Mouse (Mus musculus) hindbrain, embryonic 10.5 days (tissue): ENCODE measurements at regions not wholly inside any gene's neighbourhood (a gene's known extent, or its start where the extent isn't known, plus 50 kb on each side); places are given as distances from the start of the nearest gene placed in this dataset.

Source experiments
- DNase-seq: peaks from one replicate; pipeline ENCODE4 v3.0.0-alpha.2; 2017; ENCODE audit warnings: low spot score
- H3K27ac ChIP-seq: fragments of 300-500 bp; sonication (generic); 2 replicates; pipeline ENCODE4 v1.5.1; 2016; ENCODE audit warnings: mild to moderate bottlenecking, moderate library complexity
- H3K27me3 ChIP-seq: fragments of 300-500 bp; sonication (generic); 2 replicates; pipeline ENCODE4 v1.6.1; 2016; ENCODE audit warnings: mild to moderate bottlenecking; ENCODE audit not compliant: poor library complexity, insufficient read depth, severe bottlenecking
- H3K36me3 ChIP-seq: fragments of 300-500 bp; sonication (generic); 2 replicates; pipeline ENCODE4 v1.6.1; 2016; ENCODE audit warnings: mild to moderate bottlenecking, moderate library complexity
- H3K4me1 ChIP-seq: fragments of 300-500 bp; sonication (generic); replicated peaks from 2 replicates; pipeline ENCODE4 v1.6.1; 2016; ENCODE audit warnings: mild to moderate bottlenecking
- H3K4me3 ChIP-seq: fragments of 300-500 bp; sonication (generic); 2 replicates; pipeline ENCODE4 v1.5.1; 2016; ENCODE audit warnings: mild to moderate bottlenecking, moderate library complexity
- H3K9me3 ChIP-seq: fragments of 300-500 bp; sonication (generic); 2 replicates; pipeline ENCODE4 v1.6.1; 2016; ENCODE audit warnings: mild to moderate bottlenecking, moderate library complexity
- WGBS: fragments of 180-500 bp; shearing (Covaris S2); methylation state at CpG from one replicate; pipeline ENCODE4 v1.1.7; 2016; 5-methylcytosine and 5-hydroxymethylcytosine counted together

DNA sequence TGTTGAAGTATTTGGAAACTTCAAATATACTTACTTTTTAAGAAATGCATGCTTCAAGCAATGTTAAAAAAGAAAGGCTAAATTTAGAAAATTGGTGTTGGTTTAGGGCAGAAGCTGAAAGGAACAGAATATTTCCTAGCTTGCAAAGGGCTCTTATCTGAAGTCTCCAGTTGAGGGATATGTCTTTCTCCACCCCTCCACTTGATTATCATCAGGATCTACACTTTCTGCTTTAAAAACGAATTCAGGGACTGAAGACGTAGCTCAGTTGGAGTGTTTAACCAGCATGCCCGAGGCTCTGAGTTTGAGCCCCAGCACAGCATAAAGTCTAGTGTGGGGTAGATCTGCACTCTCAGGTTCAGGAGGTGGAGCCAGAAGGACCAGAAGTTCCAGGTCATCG lies 144.9 kb upstream of the Syt6 start:
- 0 out of 2 replicates have a peak, but pooled peaks cover 4% of the 10 kb centered on the region for H3K4me1 ChIP-seq
- no peak for DNase-seq
- no peak overlapping the region for H3K27ac ChIP-seq
- WGBS: 85% methylated on average over 4 of the region's 4 CpGs
- no peaks in the 10 kb centered on the region for H3K27me3 ChIP-seq
- H3K4me3 ChIP-seq: no peak overlapping the region
- no peaks in the 10 kb centered on the region for H3K9me3 ChIP-seq
- H3K36me3 ChIP-seq: no peaks in the 10 kb centered on the region

DNA sequence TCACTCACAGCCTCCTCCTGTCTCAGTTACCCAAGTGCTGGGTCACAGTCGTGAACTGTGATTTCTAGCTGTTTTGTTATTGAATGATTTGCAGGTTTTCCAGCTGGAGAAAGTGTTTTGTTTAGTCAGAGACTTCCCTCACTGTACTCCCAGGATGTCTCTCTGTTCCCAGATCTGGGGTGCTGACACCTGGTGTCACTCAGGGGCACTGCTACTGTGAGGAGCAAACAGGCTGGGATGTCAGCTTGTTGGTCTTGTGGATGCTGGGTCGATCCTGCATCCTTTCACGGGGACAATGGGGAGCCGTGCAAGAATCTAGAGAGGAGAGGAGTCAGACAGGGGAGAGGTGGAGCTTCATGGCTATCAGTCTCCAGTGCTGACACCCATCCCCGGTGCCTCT lies 142.8 kb upstream of the Syt6 start:
- no peaks in the 10 kb centered on the region for H3K27me3 ChIP-seq
- DNase-seq: no peak
- H3K4me3 ChIP-seq: no peak overlapping the region
- WGBS: 40% methylated on average over 5 of the region's 5 CpGs
- H3K36me3 ChIP-seq: no peaks in the 10 kb centered on the region
- H3K4me1 ChIP-seq: 0 out of 2 replicates have a peak, but pooled peaks cover 4% of the 10 kb centered on the region
- no peak overlapping the region for H3K27ac ChIP-seq
- no peaks in the 10 kb centered on the region for H3K9me3 ChIP-seq

DNA sequence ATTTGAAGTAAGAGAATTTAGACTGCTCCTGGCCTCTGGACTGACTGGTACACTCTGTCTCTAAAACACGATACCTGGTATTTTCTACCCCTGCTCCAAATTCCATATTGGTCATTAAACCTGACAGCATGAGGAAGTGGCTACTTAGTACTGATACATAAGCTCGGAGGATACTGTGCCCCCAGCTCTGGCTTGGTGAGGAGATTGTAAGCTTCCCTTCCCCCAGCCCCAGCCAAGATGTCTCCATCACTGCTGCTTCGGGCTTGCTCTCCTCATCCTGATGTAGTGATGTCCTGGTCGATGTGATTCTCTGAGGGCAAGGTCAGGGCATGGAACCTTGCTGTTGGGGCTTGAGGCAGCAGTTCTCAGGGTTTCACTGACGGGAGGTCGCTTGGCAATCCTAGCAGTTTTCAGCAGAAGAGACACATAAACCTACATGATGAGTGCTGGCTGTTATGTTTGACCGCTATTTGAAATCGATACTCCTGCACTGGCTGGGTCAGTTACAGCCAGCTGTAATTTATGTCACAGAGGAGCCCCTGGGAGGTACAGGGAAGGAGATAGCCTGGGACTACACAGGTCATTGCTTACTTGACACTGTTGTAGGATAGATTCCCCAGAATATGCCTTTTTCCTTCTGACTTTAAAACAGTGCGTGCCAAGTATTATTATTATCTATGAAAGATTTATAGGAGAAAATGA lies 138.0 kb upstream of the Syt6 start:
- H3K27ac ChIP-seq: no peak overlapping the region
- no peaks in the 10 kb centered on the region for H3K27me3 ChIP-seq
- H3K4me1 ChIP-seq: peaks cover 7% of the 10 kb centered on the region; the same call in 1 of the 2 replicates
- H3K9me3 ChIP-seq: no peaks in the 10 kb centered on the region
- 79% methylated on average over 9 of the region's 9 CpGs for WGBS
- DNase-seq: no peak
- no peak overlapping the region for H3K4me3 ChIP-seq
- no peaks in the 10 kb centered on the region for H3K36me3 ChIP-seq

DNA sequence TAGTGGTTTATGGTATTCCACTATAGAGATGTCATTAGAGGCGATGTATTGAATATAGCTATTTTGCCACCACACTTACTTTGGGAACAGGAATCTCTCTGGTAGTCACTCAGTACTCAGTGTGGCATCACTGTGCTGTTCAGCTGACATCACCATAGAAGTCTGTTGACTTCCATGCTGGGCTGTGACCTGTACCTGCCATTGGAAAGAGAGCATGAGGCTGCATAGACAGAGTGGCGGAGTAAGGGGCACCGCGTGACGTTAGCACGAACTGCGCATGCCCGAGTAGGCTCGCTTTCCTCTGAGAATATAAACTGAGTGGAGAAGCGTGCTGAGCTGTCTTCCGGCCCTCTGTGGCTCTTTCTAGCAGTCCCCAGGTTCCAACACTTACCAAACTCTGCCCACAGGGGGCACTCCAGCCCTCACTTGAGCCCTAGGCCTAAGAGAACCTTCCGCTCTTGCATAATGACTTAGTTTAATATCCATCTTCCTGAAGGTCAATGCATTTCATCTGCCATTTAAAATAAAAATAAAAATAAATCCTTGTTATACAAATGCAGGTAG lies 136.2 kb upstream of the Syt6 start:
- Histone ChIP-seq H3K27ac (no peak overlapping the region), H3K4me1 (peaks cover 5% of the 10 kb centered on the region; the same call in 1 of the 2 replicates), H3K36me3 (no peaks in the 10 kb centered on the region), H3K9me3 (no peaks in the 10 kb centered on the region), H3K4me3 (no peak overlapping the region), H3K27me3 (no peaks in the 10 kb centered on the region)
- DNase-seq: peak; percentile 63
- WGBS: 45% methylated on average over 12 of the region's 12 CpGs

DNA sequence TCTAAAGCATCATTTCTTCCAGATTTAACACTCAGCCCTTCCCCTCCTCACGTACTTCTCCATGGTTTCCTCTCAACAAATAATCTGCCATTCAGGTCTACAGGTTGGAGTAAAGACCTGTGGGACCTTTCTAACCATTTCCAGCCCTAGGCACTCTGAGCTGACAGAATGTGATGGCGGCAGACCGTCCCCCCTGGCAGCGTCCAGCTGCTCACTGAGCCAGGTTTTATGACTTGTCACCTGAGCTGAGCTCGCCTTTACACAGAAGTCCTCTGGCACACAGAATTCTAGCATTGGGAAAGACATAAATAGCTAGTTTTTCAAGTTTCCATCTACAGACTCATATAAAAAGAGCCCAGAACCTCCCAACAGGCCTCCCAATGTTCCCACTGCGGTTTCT lies 131.8 kb upstream of the Syt6 start:
- Histone ChIP-seq H3K4me1 (peaks cover 5% of the 10 kb centered on the region; the same call in 1 of the 2 replicates), H3K9me3 (no peaks in the 10 kb centered on the region), H3K27me3 (no peaks in the 10 kb centered on the region), H3K4me3 (no peak overlapping the region), H3K27ac (no peak overlapping the region), H3K36me3 (no peaks in the 10 kb centered on the region)
- DNase-seq: no peak
- WGBS: 77% methylated on average over 6 of the region's 6 CpGs

DNA sequence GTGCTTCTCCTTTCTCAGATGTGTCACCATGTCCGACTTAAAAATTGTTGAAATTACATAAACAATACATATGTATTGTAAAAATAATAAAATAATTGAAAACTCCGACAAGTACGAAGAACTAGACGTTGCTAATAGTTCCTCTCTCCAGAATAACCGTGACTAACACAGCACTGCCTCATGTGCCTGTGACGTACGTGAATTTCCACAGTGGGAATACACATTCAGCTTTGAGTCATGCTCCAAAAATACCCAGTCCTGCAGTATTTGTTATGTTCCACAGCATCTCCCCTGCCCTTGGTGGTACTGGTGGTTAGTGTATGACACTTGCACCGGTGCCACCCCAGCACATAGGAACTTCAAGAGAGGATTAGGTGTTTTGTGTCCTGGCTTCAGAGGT lies 129.2 kb upstream of the Syt6 start:
- no peaks in the 10 kb centered on the region for H3K36me3 ChIP-seq
- WGBS: 90% methylated on average over 8 of the region's 8 CpGs
- no peaks in the 10 kb centered on the region for H3K27me3 ChIP-seq
- no peak overlapping the region for H3K4me3 ChIP-seq
- no peak for DNase-seq
- H3K4me1 ChIP-seq: 0 out of 2 replicates have a peak, but pooled peaks cover 5% of the 10 kb centered on the region
- H3K9me3 ChIP-seq: no peaks in the 10 kb centered on the region
- no peak overlapping the region for H3K27ac ChIP-seq

DNA sequence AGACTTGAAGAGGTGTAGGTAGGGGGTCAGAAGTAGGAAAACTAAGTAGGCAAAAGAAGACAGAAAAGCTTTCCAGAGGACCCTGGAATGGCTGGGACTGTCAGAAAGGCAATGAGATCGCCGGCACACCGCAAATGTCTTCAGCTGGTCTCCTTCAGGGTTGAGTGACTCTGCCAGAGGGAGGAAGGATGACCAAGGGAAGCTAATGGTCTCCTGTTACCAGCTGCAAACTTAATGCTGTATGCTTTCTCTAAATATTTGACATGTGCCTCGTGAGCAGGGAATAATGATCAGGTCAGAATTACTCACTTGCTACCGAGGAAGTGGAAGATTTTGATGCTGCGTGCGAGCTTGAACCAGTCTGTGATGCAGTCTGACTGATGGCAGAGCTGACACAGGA lies 125.2 kb upstream of the Syt6 start:
- H3K4me1 ChIP-seq: 0 out of 2 replicates have a peak, but pooled peaks cover 2% of the 10 kb centered on the region
- H3K36me3 ChIP-seq: no peaks in the 10 kb centered on the region
- no peaks in the 10 kb centered on the region for H3K9me3 ChIP-seq
- H3K4me3 ChIP-seq: no peak overlapping the region
- H3K27ac ChIP-seq: no peak overlapping the region
- DNase-seq: no peak
- no peaks in the 10 kb centered on the region for H3K27me3 ChIP-seq
- 68% methylated on average over 7 of the region's 7 CpGs for WGBS

DNA sequence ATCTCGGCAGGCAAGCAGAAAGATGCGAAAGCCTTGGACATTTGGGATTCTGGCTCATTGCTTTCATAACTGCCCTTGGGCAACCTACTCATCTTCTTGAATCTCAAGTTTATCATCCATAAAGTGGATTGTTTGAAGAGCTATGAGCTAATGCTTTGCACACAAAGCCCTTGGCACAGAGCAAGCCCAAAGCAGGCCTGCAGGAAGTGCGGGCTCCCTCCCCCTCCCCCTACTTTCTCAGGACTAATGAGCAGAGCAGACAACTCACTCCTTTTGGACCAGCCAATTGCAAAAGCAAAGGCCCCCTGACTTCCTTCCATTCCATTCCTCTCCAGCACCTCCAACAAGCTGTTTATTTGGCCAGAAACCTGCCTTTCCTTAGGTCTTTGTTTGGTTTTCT lies 123.1 kb upstream of the Syt6 start:
- no peaks in the 10 kb centered on the region for H3K36me3 ChIP-seq
- H3K27ac ChIP-seq: no peak overlapping the region
- H3K9me3 ChIP-seq: no peaks in the 10 kb centered on the region
- H3K4me1 ChIP-seq: 0 out of 2 replicates have a peak, but pooled peaks cover 2% of the 10 kb centered on the region
- no peak for DNase-seq
- WGBS: 86% methylated on average over 3 of the region's 3 CpGs
- H3K27me3 ChIP-seq: no peaks in the 10 kb centered on the region
- H3K4me3 ChIP-seq: no peak overlapping the region

DNA sequence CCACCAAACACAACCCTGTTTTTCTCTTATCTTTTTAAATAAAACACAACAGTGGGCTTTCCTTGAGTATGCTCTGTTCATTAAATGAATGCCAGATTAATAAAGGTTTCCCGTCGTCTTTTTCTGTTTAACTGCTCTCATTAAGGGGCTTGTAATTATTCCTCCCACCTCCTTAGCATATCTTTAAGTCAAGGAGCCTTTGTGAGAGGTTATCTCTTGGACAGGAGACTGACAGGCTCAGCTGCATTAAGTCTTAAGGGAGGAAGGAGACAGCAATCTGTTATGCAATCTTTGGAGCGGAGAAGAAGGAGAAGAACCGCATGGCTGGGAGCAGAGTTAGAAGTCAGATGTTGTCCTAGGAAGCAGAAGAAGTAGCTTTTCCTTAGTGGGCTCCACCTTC lies 111.3 kb upstream of the Syt6 start:
- H3K9me3 ChIP-seq: no peaks in the 10 kb centered on the region
- WGBS: 50% methylated on average over 4 of the region's 4 CpGs
- H3K27me3 ChIP-seq: no peaks in the 10 kb centered on the region
- H3K36me3 ChIP-seq: no peaks in the 10 kb centered on the region
- no peak overlapping the region for H3K4me3 ChIP-seq
- H3K4me1 ChIP-seq: peaks cover 35% of the 10 kb centered on the region
- no peak for DNase-seq
- no peak overlapping the region for H3K27ac ChIP-seq

DNA sequence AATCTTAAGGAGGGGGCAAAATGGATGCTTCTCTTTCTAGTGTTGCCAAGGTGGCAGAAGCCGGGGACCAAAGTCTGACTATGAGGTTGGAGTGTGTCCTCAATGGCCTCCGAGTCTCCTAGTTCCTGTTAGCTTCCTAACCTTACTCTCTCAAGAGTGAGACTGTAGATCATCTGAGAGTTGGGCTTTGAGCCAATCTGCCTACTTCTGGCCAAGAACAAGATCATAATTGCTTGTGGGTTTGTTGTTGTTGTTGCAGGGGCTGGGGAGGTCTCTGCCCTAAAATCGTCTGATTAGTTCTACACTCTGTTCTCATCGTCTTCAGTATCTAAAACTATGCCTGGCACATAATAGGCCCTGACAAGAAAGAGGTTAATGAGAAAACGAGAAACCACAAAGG lies 110.8 kb upstream of the Syt6 start:
- H3K4me3 ChIP-seq: no peak overlapping the region
- H3K36me3 ChIP-seq: no peaks in the 10 kb centered on the region
- H3K27me3 ChIP-seq: no peaks in the 10 kb centered on the region
- peaks cover 35% of the 10 kb centered on the region for H3K4me1 ChIP-seq
- no peak overlapping the region for H3K27ac ChIP-seq
- no peaks in the 10 kb centered on the region for H3K9me3 ChIP-seq
- 79% methylated on average over 5 of the region's 5 CpGs for WGBS
- no peak for DNase-seq

DNA sequence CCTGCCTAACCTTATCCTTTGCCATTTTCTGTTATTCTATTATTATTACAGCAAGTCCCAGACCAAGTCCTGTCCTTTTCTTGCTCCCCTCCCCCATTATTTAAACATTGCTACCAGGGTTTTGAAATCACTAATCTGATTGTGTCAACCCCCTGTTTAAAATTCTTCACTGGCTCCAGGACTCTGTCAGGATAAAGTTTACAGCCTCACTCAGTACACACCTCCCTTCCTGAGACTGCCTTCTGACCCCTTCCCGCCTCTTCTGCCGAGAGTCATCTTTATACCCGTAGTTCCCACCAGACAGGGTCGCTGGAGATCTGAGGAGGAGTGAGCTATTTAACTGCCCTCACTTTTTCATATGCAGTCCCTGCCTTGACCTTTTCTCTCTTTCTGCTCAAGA lies 110.3 kb upstream of the Syt6 start:
- H3K27me3 ChIP-seq: no peaks in the 10 kb centered on the region
- 30% methylated on average over 4 of the region's 4 CpGs for WGBS
- no peaks in the 10 kb centered on the region for H3K36me3 ChIP-seq
- H3K27ac ChIP-seq: 0 out of 2 replicates have a peak overlapping the region, but pooled peaks have one; percentile 60
- H3K4me1 ChIP-seq: peaks cover 35% of the 10 kb centered on the region
- no peaks in the 10 kb centered on the region for H3K9me3 ChIP-seq
- DNase-seq: no peak
- no peak overlapping the region for H3K4me3 ChIP-seq

DNA sequence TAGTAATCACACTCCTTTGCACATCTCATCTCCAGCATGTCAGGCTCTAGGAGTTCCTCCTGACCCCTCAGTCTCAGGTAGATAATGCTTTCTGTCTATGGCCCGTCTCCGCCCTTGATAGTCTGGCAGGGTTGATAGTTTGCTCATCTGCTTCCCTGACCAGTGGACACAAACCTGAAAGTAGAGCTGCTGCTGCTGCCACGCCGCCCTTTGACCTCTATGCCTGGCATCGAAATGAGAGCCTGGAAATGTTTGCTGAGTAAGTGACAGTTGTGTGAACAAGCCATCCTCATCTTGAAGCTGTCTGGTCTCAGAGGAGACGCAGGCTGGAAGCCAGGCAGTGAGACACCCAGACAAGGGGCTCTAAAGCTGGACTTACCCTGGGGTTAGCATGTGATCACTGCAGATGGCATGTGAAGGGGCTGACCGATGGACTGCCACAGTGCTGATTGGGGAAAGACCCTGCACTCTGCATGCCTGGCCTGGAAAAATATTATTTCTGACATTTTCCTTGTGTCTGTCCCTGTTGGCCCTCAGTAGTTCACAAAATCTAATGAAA lies 109.8 kb upstream of the Syt6 start:
- Histone ChIP-seq H3K27ac (peak overlapping the region; percentile 60; the same call in 1 of the 2 replicates), H3K9me3 (no peaks in the 10 kb centered on the region), H3K4me3 (no peak overlapping the region), H3K4me1 (peaks cover 35% of the 10 kb centered on the region), H3K27me3 (no peaks in the 10 kb centered on the region), H3K36me3 (no peaks in the 10 kb centered on the region)
- peak; percentile 9 for DNase-seq
- WGBS: 69% methylated on average over 7 of the region's 7 CpGs

DNA sequence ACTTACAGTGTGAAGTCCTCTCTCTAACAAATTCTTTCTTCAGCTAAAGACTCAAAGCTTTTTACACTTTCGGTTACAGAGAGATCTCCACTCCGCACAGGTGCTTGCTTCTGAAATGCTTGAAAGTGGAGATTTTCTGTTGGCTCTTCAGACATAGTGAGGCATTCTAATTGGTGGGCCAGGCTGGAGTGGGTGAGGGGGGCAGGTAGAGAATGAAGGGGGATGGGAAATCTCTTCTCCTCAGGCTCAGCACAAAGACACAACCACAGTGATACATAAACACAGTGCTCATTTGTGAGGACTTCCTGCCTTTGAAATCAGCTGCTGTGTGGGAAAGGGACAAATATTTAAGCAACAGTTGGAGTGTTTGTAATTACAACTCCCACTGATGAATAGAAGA lies 109.1 kb upstream of the Syt6 start:
- Histone ChIP-seq H3K4me3 (no peak overlapping the region), H3K27ac (0 out of 2 replicates have a peak overlapping the region, but pooled peaks have one; percentile 12), H3K9me3 (no peaks in the 10 kb centered on the region), H3K36me3 (no peaks in the 10 kb centered on the region), H3K27me3 (no peaks in the 10 kb centered on the region), H3K4me1 (peaks cover 35% of the 10 kb centered on the region)
- no peak for DNase-seq
- 67% methylated on average over 2 of the region's 2 CpGs for whole genome bisulfite sequencing
